Mouse (Mus musculus) CH12.LX (cell line): ENCODE data around the gene Mthfd2. TPM values are rescaled to one million over a fixed set of nuclear protein-coding genes. Genes with fewer than 3 reads are reported as not detected.

Source experiments
- DNase-seq: peaks from one replicate; pipeline ENCODE4 v3.0.0-alpha.2; 2013; ENCODE audit errors: extremely low read depth
- H3K27ac ChIP-seq: 2 replicates; pipeline ENCODE4 v1.5.1; 2012; ENCODE audit warnings: low read depth, mild to moderate bottlenecking, control low read depth, moderate library complexity; ENCODE audit not compliant: insufficient read depth
- H3K27me3 ChIP-seq: replicated peaks from 2 replicates; pipeline ENCODE3; 2012; ENCODE audit warnings: inconsistent platforms
- H3K36me3 ChIP-seq, 2 experiments: replicated peaks in 1 of 2; 2 replicates each; pipeline versions ENCODE3 to v1.6.1; 2012; ENCODE audit warnings: inconsistent platforms in 1 of 2, low read length in 1 of 2, mild to moderate bottlenecking in 1 of 2, mixed read lengths in 1 of 2, moderate library complexity in 1 of 2; ENCODE audit not compliant: control insufficient read depth in 1 of 2, insufficient read depth in 1 of 2
- H3K4me1 ChIP-seq, 2 experiments: 2 replicates each; pipeline ENCODE4 v1.6.1; 2012; ENCODE audit warnings: inconsistent platforms in 1 of 2, moderate library complexity in 1 of 2; ENCODE audit not compliant: insufficient read depth in 2 of 2, control insufficient read depth in 1 of 2
- H3K4me2 ChIP-seq: 2 replicates; pipeline ENCODE4 v1.6.1; 2012; ENCODE audit warnings: low read depth, mild to moderate bottlenecking, control low read depth; ENCODE audit not compliant: poor library complexity, insufficient read depth, severe bottlenecking
- H3K4me3 ChIP-seq, 3 experiments: fragments of 150-350 bp in 1 of 3; sonication (generic) in 1 of 3; replicated peaks in 1 of 3; 2 replicates each; pipeline versions ENCODE3 to v1.5.1; 2011 to 2012; ENCODE audit warnings: low read depth in 2 of 3, low read length in 2 of 3, mild to moderate bottlenecking in 2 of 3, moderate library complexity in 2 of 3, control low read depth in 1 of 3, improper control_type of control experiment in 1 of 3, inconsistent platforms in 1 of 3, mixed read lengths in 1 of 3; ENCODE audit not compliant: poor library complexity in 1 of 3
- H3K79me2 ChIP-seq: replicated peaks from 2 replicates; pipeline ENCODE4 v1.6.1; 2012; ENCODE audit warnings: mild to moderate bottlenecking, moderate library complexity; ENCODE audit not compliant: control insufficient read depth, poor library complexity, insufficient read depth, severe bottlenecking; ENCODE audit errors: extremely low read depth
- H3K9ac ChIP-seq: 2 replicates; pipeline ENCODE4 v1.6.1; 2012; ENCODE audit warnings: low read depth, mild to moderate bottlenecking, control low read depth, moderate library complexity; ENCODE audit not compliant: insufficient read depth
- H3K9me3 ChIP-seq: replicated peaks from 2 replicates; pipeline ENCODE3; 2012; ENCODE audit warnings: low read length, inconsistent platforms, mixed read lengths
- CHD2 ChIP-seq: IDR thresholded peaks from 2 replicates; pipeline ENCODE4 v1.6.1; 2011; ENCODE audit warnings: low read length, improper control_type of control experiment
- CTCF ChIP-seq, 2 experiments: IDR thresholded peaks in 1 of 2; conservative IDR thresholded peaks in 1 of 2; 2 replicates each; pipeline ENCODE4 v1.5.1; 2011 to 2012; ENCODE audit warnings: low read depth in 2 of 2, low read length in 2 of 2, improper control_type of control experiment in 1 of 2, inconsistent platforms in 1 of 2, mild to moderate bottlenecking in 1 of 2, moderate library complexity in 1 of 2
- E2F4 ChIP-seq: IDR thresholded peaks from 2 replicates; pipeline ENCODE4 v1.6.1; 2011; ENCODE audit warnings: low read depth, low read length, improper control_type of control experiment; ENCODE audit not compliant: insufficient replicate concordance
- EP300 ChIP-seq: IDR thresholded peaks from 2 replicates; pipeline ENCODE4 v1.6.1; 2011; ENCODE audit warnings: low read length, improper control_type of control experiment
- HCFC1 ChIP-seq: IDR thresholded peaks from 2 replicates; pipeline ENCODE4 v1.6.1; 2012; ENCODE audit warnings: low read depth, mild to moderate bottlenecking, inconsistent platforms, low read length, improper control_type of control experiment
- JUN ChIP-seq: IDR thresholded peaks from 2 replicates; pipeline ENCODE4 v1.6.1; 2011; ENCODE audit warnings: low read depth, mild to moderate bottlenecking, low read length, improper control_type of control experiment, moderate library complexity; ENCODE audit not compliant: insufficient read depth
- KAT2A ChIP-seq: IDR thresholded peaks from 2 replicates; pipeline ENCODE4 v1.6.1; 2012; ENCODE audit warnings: low read length, improper control_type of control experiment, inconsistent platforms; ENCODE audit not compliant: insufficient replicate concordance
- MAFK ChIP-seq: IDR thresholded peaks from 2 replicates; pipeline ENCODE4 v1.6.1; 2011; ENCODE audit warnings: low read length, improper control_type of control experiment; ENCODE audit not compliant: insufficient replicate concordance
- MAX ChIP-seq: IDR thresholded peaks from 2 replicates; pipeline ENCODE4 v1.6.1; 2011; ENCODE audit warnings: low read length, improper control_type of control experiment
- MEF2A ChIP-seq: IDR thresholded peaks from 2 replicates; pipeline ENCODE4 v1.6.1; 2014; ENCODE audit warnings: low read depth, mild to moderate bottlenecking, inconsistent platforms, low read length, improper control_type of control experiment, borderline replicate concordance
- MYC ChIP-seq: IDR thresholded peaks from 2 replicates; pipeline ENCODE4 v1.6.1; 2011; ENCODE audit warnings: low read depth, mild to moderate bottlenecking, improper control_type of control experiment, low read length
- NELFE ChIP-seq: IDR thresholded peaks from 2 replicates; pipeline ENCODE4 v1.6.1; 2011; ENCODE audit warnings: low read depth, low read length, improper control_type of control experiment
- NRF1 ChIP-seq: IDR thresholded peaks from 2 replicates; pipeline ENCODE4 v1.6.1; 2014; ENCODE audit warnings: low read depth, mild to moderate bottlenecking, inconsistent platforms, low read length, improper control_type of control experiment, moderate library complexity
- POLR2A ChIP-seq: IDR thresholded peaks from 2 replicates; pipeline ENCODE4 v1.6.1; 2011; ENCODE audit warnings: low read depth, mild to moderate bottlenecking, improper control_type of control experiment, low read length
- RAD21 ChIP-seq: IDR thresholded peaks from 2 replicates; pipeline ENCODE4 v1.6.1; 2011; ENCODE audit warnings: low read depth, mild to moderate bottlenecking, low read length, improper control_type of control experiment, moderate library complexity
- TCF12 ChIP-seq: IDR thresholded peaks from 2 replicates; pipeline ENCODE4 v1.6.1; 2014; ENCODE audit warnings: low read depth, mild to moderate bottlenecking, inconsistent platforms, low read length, improper control_type of control experiment
- UBTF ChIP-seq: IDR thresholded peaks from 2 replicates; pipeline ENCODE4 v1.6.1; 2012; ENCODE audit warnings: low read depth, mild to moderate bottlenecking, inconsistent platforms, low read length, improper control_type of control experiment, moderate library complexity
- USF1 ChIP-seq: IDR thresholded peaks from 2 replicates; pipeline ENCODE4 v1.6.1; 2014; ENCODE audit warnings: low read depth, mild to moderate bottlenecking, inconsistent platforms, low read length, improper control_type of control experiment
- USF2 ChIP-seq: conservative IDR thresholded peaks from 2 replicates; pipeline ENCODE4 v1.6.1; 2011; ENCODE audit warnings: low read depth, low read length, improper control_type of control experiment
- ZKSCAN1 ChIP-seq: IDR thresholded peaks from 2 replicates; pipeline ENCODE4 v1.6.1; 2012; ENCODE audit warnings: low read depth, inconsistent platforms, low read length, improper control_type of control experiment, borderline replicate concordance
- ZMIZ1 ChIP-seq: IDR thresholded peaks from 2 replicates; pipeline ENCODE4 v1.6.1; 2012; ENCODE audit warnings: low read depth, mild to moderate bottlenecking, inconsistent platforms, low read length, improper control_type of control experiment
- ZNF384 ChIP-seq: IDR thresholded peaks from 2 replicates; pipeline ENCODE4 v1.6.1; 2012; ENCODE audit warnings: low read depth, low read length, improper control_type of control experiment, inconsistent platforms
- dilution Hi-C: fragments of 300-500 bp; cut with MboI; formaldehyde crosslinking; loops from 2 replicates; pipeline ENCODE4 v1.14.3; 2020; ENCODE audit warnings: low sequenced_read_pairs; ENCODE audit not compliant: extremely low pct_unique_long_range_greater_than_20kb, extremely low pct_ligation_motif_present
- in situ Hi-C: fragments of 300-500 bp; cut with MboI; formaldehyde crosslinking; loops from 3 replicates; pipeline ENCODE4 v1.14.3; 2019; ENCODE audit warnings: low sequenced_read_pairs, low pct_ligation_motif_present, low pct_unique_long_range_greater_than_20kb, mixed read lengths
- polyA plus RNA-seq: library from polyadenylated mRNA; unstranded; fragments of >175 nt; gene quantifications from 2 replicates; pipeline ENCODE4 v1.2.1, GENCODE M21; 2012; ENCODE audit warnings: low read depth; ENCODE audit not compliant: insufficient read length
- total RNA-seq, 2 experiments: library from RNA; depleted of rRNA; stranded (reverse); fragments of 300-350 nt in 1 of 2; fragments of >200 nt in 1 of 2; gene quantifications; 2 replicates each; pipeline ENCODE4 v1.2.3; 2012 to 2014

Gene Mthfd2
- total and polyA plus RNA-seq, 3 experiments: 286 to 351 (median 327) TPM

GRCm38 (mm10) chr6:83311206-83311605 is 14.5 kb downstream of the Mthfd2 start:
- Histone ChIP-seq H3K9ac (no peak overlapping the region), H3K4me1 (peaks cover 5 to 31% of the 10 kb centered on the region in 2 experiments), H3K79me2 (peaks cover 48% of the 10 kb centered on the region), H3K36me3 (peaks cover 70 to 87% of the 10 kb centered on the region in 2 experiments), H3K9me3 (no peaks in the 10 kb centered on the region), H3K27ac (no peak overlapping the region), H3K4me2 (no peak overlapping the region), H3K27me3 (no peaks in the 10 kb centered on the region), H3K4me3 (no peak overlapping the region)
- TF ChIP-seq JUN: no peak
- no peak for TF ChIP-seq MYC
- TF ChIP-seq ZNF384: no peak
- no peak for TF ChIP-seq MAFK
- no peak for TF ChIP-seq POLR2A
- no peak for TF ChIP-seq HCFC1
- TF ChIP-seq NELFE: no peak
- no peak for TF ChIP-seq NRF1
- TF ChIP-seq USF2: no peak
- TF ChIP-seq EP300: no peak
- no peak for TF ChIP-seq CHD2
- no peak for TF ChIP-seq E2F4
- no peak for TF ChIP-seq UBTF
- TF ChIP-seq CTCF (conservative IDR thresholded peaks at IDR 0.05 in 1 of 2, IDR thresholded peaks at IDR 0.05 in 1 of 2; ENCODE audit: low read depth in 2 of 2, low read length in 2 of 2): no peak
- no peak for TF ChIP-seq MEF2A
- no peak for TF ChIP-seq USF1
- no peak for TF ChIP-seq TCF12
- TF ChIP-seq ZMIZ1: no peak
- dilution Hi-C loops (no loop called here), in situ Hi-C loops (no loop called here)
- DNase-seq: no peak

- Histone ChIP-seq H3K4me1 (peaks cover 2 to 20% of the 10 kb centered on the region in 2 experiments; a peak in 3 of 4 replicates), H3K27ac (no peak overlapping the region), H3K27me3 (no peaks in the 10 kb centered on the region), H3K4me2 (no peak overlapping the region), H3K36me3 (peaks cover 90 to 98% of the 10 kb centered on the region in 2 experiments), H3K9ac (no peak overlapping the region), H3K4me3 (no peak overlapping the region), H3K9me3 (no peaks in the 10 kb centered on the region), H3K79me2 (peaks cover 27% of the 10 kb centered on the region)
- no peak for DNase-seq
- dilution Hi-C loops: no loop called here
- in situ Hi-C loops: no loop called here
- TF ChIP-seq MAX (no peak), ZKSCAN1 (no peak), NRF1 (no peak), RAD21 (peak; percentile 35), HCFC1 (no peak), USF1 (no peak), ZNF384 (no peak), KAT2A (no peak), CTCF (conservative IDR thresholded peaks at IDR 0.05 in 1 of 2, IDR thresholded peaks at IDR 0.05 in 1 of 2; ENCODE audit: low read depth in 2 of 2, low read length in 2 of 2) (peak in 1 of 2 experiments; percentile 42; a peak in 2 of 4 replicates)
Observed at GRCm38 (mm10) chr6:83309017-83309416, 16.7 kb downstream of the Mthfd2 start.
